Mouse (Mus musculus) adipose tissue, adult 10 weeks (tissue): ENCODE measurements around the gene Ino80. TPM values are rescaled to one million over a fixed set of nuclear protein-coding genes. Genes with fewer than 3 reads are reported as not detected.

Source experiments
- polyA plus RNA-seq: library from polyadenylated mRNA; stranded (reverse); fragments of 350-450 nt; fragmentation: Illumina TruSeq; extraction: RNeasy Lipid Tissue Mini Kit (QIAGEN cat#74804); gene quantifications from one replicate; pipeline ENCODE4 v1.2.3, GENCODE M21; 2014; ENCODE audit warnings: low read depth, low replicate concordance

Gene Ino80
- polyA plus RNA-seq: 10.4 TPM

DNA sequence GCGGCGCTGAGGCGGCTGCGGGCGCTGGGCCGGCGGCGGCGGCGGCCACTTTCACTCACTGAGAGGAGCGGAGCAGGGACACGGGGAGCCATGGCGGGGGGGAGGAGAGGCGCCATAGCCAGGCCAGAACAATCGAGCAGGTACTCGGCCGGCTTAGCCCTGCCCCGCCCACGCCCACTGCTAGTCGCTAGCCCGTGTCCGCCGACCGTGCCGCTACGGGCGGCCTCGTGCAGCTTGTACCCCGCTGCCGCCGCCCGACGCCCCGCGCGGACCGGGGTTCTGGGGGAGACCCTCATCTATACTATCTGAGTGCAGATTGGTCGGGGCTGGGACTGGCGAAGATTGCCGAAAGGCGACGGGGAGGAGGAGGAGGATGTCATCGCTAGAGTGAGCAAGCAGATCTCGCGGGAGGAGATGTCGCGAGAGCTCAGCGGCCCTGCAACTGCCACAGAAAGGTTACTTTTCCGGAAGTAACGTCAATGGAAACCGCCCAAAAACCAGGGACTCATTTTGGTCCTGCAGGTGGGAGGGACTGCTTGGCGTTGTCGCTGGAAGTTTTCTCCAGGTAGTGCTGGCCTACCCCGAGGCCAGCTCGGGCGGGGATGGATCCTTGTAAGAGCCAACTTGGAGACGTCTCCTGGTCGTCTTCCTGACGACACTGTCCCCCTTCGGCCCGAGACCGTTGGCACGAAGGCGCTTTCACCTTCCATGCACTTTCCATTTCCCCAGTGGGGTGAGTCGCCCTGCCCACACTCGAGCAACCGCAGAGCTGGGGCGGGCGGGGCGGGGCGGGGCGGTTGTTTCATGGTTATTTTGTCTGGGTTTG, at the start of gene Ino80:
Gene Ino80, minus strand, starts transcription at position 117 of the 826 bp plus-strand sequence.

DNA sequence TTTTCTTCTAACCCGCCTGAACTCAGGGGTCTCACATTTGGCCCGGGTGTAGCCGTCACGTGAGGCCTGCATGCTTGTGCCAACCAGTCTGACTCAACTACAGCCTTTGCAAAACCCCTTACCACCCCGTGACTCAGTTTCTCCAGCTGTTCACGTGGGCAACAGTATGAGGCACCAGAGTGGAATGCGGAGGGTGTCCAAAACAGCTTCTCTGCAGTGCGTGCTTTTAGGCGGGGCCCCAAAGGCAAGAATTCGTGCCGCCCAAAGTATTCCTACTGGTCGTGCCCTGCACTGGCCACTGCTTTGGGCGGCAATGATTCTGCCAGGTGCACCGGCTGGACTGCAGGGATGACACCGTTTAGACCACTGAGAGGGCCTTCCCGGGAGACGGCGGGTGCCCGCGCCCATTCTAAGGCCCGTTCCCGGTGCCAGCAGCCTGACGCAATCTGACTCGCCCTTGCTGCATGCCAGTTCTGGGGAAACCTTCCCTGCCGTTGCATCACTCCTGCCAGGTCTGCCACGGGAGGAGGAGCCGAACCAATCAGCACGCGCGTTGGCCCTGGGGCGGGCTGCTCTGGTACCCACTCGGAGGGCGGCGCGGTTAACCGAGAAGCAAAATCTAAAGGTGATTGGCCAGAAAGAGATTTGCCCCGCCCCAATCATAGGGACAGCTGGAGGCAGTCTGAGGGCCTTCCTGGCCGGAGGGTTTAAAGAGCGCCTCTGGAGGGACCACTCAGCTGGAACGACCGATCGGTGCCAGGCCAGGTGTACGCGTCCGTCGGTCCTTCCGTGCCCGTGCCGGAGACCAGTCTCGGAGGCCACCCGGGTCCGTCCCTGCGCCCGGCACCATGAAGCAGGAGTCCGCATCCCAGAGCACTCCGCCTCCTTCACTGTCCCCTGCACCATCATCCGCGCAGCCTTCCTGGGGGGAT, 126.7 kb downstream of the Ino80 start, which contains the start of gene Chac1:
Gene Chac1, plus strand, starts transcription at position 675 of the 932 bp plus-strand sequence.

GRCm38 (mm10) chr2:119325568-119326143, 151.8 kb downstream of the Ino80 start, which contains the start of gene Dll4:
Dll4 (plus strand) TSS chr2:119325784.

Other genes starting within 250 kb of the Ino80 start
- gene Ppp1r14d, start 247.8 kb downstream of the Ino80 start, polyA plus RNA-seq: 1.9 TPM
- gene Spint1, start 240.3 kb downstream of the Ino80 start, polyA plus RNA-seq: 42.5 TPM
- gene Rhov, start 206.4 kb downstream of the Ino80 start, polyA plus RNA-seq: 0.47 TPM
- 13.0 TPM for gene Vps18, start 188.9 kb downstream of the Ino80 start, polyA plus RNA-seq
- gene Dll4, start 151.9 kb downstream of the Ino80 start, polyA plus RNA-seq: 7.1 TPM
- gene Chac1, start 126.5 kb downstream of the Ino80 start, polyA plus RNA-seq: 6.6 TPM
- gene Exd1, start 69.9 kb upstream of the Ino80 start, polyA plus RNA-seq: 3.5 TPM
- gene Chp1, start 70.0 kb upstream of the Ino80 start, polyA plus RNA-seq: 192 TPM
- 2.0 TPM for gene Nusap1, start 140.6 kb upstream of the Ino80 start, polyA plus RNA-seq
- 2.2 TPM for gene Oip5, start 140.8 kb upstream of the Ino80 start, polyA plus RNA-seq
- gene Ndufaf1, start 185.1 kb upstream of the Ino80 start, polyA plus RNA-seq: 22.2 TPM
- gene Rtf1, start 197.4 kb upstream of the Ino80 start, polyA plus RNA-seq: 21.3 TPM